Mouse (Mus musculus) C2C12 (cell line): ENCODE results near the gene Lrmda. TPM values are rescaled to one million over a fixed set of nuclear protein-coding genes. Genes with fewer than 3 reads are reported as not detected.

Experiments
- H3K27me3 ChIP-seq: one replicate; pipeline ENCODE4 v1.6.1; 2011; ENCODE audit not compliant: control insufficient read depth, insufficient read depth, insufficient read length
- H3K36me3 ChIP-seq: one replicate; pipeline ENCODE4 v1.6.1; 2011; ENCODE audit not compliant: control insufficient read depth, insufficient read depth
- H3K4me3 ChIP-seq: one replicate; pipeline ENCODE4 v1.5.1; 2011; ENCODE audit warnings: mild to moderate bottlenecking, control low read depth; ENCODE audit not compliant: poor library complexity, insufficient read depth, severe bottlenecking
- H3K79me2 ChIP-seq: one replicate; pipeline ENCODE4 v1.6.1; 2011; ENCODE audit not compliant: control insufficient read depth, insufficient read depth
- H3K79me3 ChIP-seq: one replicate; pipeline ENCODE4 v1.6.1; 2011; ENCODE audit warnings: low read depth, control low read depth
- H3ac ChIP-seq: one replicate; pipeline ENCODE3; 2011; ENCODE audit warnings: low read depth; ENCODE audit not compliant: control insufficient read depth, insufficient read length
- CEBPB ChIP-seq: IDR thresholded peaks from one replicate; pipeline ENCODE4 v1.6.1; 2011; ENCODE audit warnings: low read depth, mild to moderate bottlenecking, control low read depth, moderate library complexity
- CTCF ChIP-seq: IDR thresholded peaks from one replicate; pipeline ENCODE4 v1.5.1; 2011; ENCODE audit not compliant: control insufficient read depth, insufficient read depth, insufficient read length
- FOSL1 ChIP-seq: IDR thresholded peaks from one replicate; pipeline ENCODE4 v1.8.0; 2011; ENCODE audit warnings: mild to moderate bottlenecking, low read length; ENCODE audit not compliant: poor library complexity, insufficient read depth, severe bottlenecking
- MAX ChIP-seq: IDR thresholded peaks from one replicate; pipeline ENCODE4 v1.6.1; 2011; ENCODE audit warnings: mild to moderate bottlenecking, control low read depth
- MYOD1 ChIP-seq: IDR thresholded peaks from one replicate; pipeline ENCODE4 v1.6.1; 2011; ENCODE audit warnings: low read depth; ENCODE audit not compliant: control insufficient read depth, insufficient read length
- MYOG ChIP-seq: IDR thresholded peaks from one replicate; pipeline ENCODE4 v1.6.1; 2011; ENCODE audit not compliant: control insufficient read depth, insufficient read length; ENCODE audit errors: extremely low read depth
- USF1 ChIP-seq: IDR thresholded peaks from one replicate; pipeline ENCODE4 v1.6.1; 2011; ENCODE audit warnings: low read depth, mild to moderate bottlenecking, control low read depth, moderate library complexity
- polyA plus RNA-seq: library from polyadenylated mRNA; unstranded; fragments of >200 nt; fragmentation: generic; extraction: Trizol; gene quantifications from one replicate; pipeline ENCODE4 v1.2.1, GENCODE M21; 2012; ENCODE audit warnings: missing spikeins

Gene Lrmda
- polyA plus RNA-seq, 1 experiment = not detected

GRCm38 (mm10) chr14:22742527-22742926, 723.0 kb downstream of the Lrmda start:
- H3ac ChIP-seq = no peak overlapping the region
- H3K36me3 ChIP-seq = no peaks in the 10 kb centered on the region
- no peaks in the 10 kb centered on the region for H3K79me3 ChIP-seq
- H3K79me2 ChIP-seq = no peaks in the 10 kb centered on the region
- H3K4me3 ChIP-seq = no peak overlapping the region
- H3K27me3 ChIP-seq = no peaks in the 10 kb centered on the region
- TF ChIP-seq CEBPB = no peak
- no peak for TF ChIP-seq USF1
- no peak for TF ChIP-seq MAX
- no peak for TF ChIP-seq MYOG
- TF ChIP-seq CTCF = no peak
- no peak for TF ChIP-seq FOSL1
- no peak for TF ChIP-seq MYOD1

DNA sequence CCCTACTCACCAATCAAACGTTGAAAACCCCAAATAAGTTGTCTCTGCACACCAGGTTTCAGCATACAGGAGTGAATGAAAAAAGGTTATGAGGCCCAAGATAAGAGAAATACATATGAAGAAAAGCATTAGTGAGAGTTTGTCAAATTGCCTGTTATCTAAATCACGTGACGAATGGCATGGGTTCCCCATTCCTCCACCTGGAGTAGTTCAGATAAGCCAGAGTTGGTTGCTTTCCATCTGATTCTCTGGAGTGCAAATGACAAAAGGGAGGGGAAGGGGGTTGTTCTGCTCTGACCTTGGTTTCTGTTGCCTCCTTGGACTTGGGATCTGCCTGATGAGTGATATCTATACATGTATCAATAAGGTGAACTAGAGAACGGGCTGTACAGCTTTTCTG, 723.8 kb downstream of the Lrmda start:
- no peak overlapping the region for H3ac ChIP-seq
- no peaks in the 10 kb centered on the region for H3K79me2 ChIP-seq
- no peak overlapping the region for H3K4me3 ChIP-seq
- no peaks in the 10 kb centered on the region for H3K27me3 ChIP-seq
- no peak for TF ChIP-seq USF1
- TF ChIP-seq MAX = no peak
- TF ChIP-seq FOSL1 = no peak
- no peak for TF ChIP-seq MYOD1
- no peak for TF ChIP-seq CTCF
- no peak for TF ChIP-seq CEBPB
- TF ChIP-seq MYOG = no peak
- H3K79me3 ChIP-seq = no peaks in the 10 kb centered on the region
- H3K36me3 ChIP-seq = no peaks in the 10 kb centered on the region

DNA sequence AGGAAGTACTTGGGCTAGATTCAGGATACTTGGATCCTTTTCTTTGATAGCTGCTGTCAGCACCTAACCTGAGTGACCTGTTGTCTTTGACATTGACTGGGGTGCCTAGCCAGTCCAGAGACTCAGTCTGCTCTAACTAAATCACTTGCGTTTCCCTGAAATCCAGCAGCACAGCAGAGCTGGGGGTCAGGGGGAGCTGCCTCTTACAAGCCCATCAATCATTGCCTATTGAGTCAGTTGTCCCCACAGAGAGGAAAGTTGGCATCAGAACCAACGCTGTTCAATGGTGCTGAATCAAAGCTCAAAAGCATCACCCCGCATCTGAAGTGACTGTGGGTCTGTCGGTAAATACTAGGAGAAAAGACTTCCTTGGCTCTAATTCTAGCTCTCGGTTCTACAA, 725.2 kb downstream of the Lrmda start:
- TF ChIP-seq CTCF (no peak), MYOD1 (no peak), FOSL1 (no peak), MAX (no peak), MYOG (no peak), USF1 (no peak), CEBPB (no peak)
- H3K79me2 ChIP-seq = no peaks in the 10 kb centered on the region
- H3ac ChIP-seq = no peak overlapping the region
- no peaks in the 10 kb centered on the region for H3K36me3 ChIP-seq
- H3K79me3 ChIP-seq = no peaks in the 10 kb centered on the region
- H3K4me3 ChIP-seq = no peak overlapping the region
- H3K27me3 ChIP-seq = no peaks in the 10 kb centered on the region

- Histone ChIP-seq H3K36me3 (no peaks in the 10 kb centered on the region), H3ac (no peak overlapping the region), H3K79me2 (no peaks in the 10 kb centered on the region), H3K4me3 (no peak overlapping the region), H3K27me3 (no peaks in the 10 kb centered on the region), H3K79me3 (no peaks in the 10 kb centered on the region)
- TF ChIP-seq MYOD1 (no peak), CEBPB (no peak), CTCF (no peak), USF1 (no peak), MAX (no peak), FOSL1 (no peak), MYOG (no peak)
Observed at GRCm38 (mm10) chr14:22745263-22745881, 725.9 kb downstream of the Lrmda start.

GRCm38 (mm10) chr14:22745882-22746480, 726.5 kb downstream of the Lrmda start:
- Histone ChIP-seq H3ac (no peak overlapping the region), H3K79me3 (no peaks in the 10 kb centered on the region), H3K4me3 (no peak overlapping the region), H3K79me2 (no peaks in the 10 kb centered on the region), H3K36me3 (no peaks in the 10 kb centered on the region), H3K27me3 (no peaks in the 10 kb centered on the region)
- no peak for TF ChIP-seq MAX
- TF ChIP-seq CEBPB = no peak
- TF ChIP-seq MYOG = no peak
- TF ChIP-seq USF1 = no peak
- TF ChIP-seq CTCF = no peak
- no peak for TF ChIP-seq MYOD1
- TF ChIP-seq FOSL1 = no peak

DNA sequence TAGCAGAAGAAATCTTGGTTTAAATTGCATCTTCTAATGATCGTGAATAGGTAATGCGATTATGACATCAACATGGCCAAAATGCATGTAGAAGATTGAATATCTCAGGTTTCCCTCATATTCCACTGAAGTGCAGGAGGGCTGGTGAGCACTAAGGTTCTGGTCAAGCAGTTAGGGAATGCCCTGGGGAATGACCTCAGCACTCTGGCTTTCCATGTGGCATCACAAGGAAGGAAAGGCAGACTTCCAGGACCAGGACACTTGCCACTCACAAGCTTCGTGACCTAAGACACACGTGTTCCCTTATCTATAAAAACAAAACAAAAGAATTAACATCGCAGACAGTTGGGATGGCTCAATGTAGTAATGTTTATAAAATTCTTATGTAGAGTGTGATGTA, 728.3 kb downstream of the Lrmda start:
- H3K36me3 ChIP-seq = no peaks in the 10 kb centered on the region
- TF ChIP-seq CTCF = no peak
- TF ChIP-seq USF1 = no peak
- TF ChIP-seq FOSL1 = no peak
- no peak for TF ChIP-seq MYOD1
- TF ChIP-seq MAX = no peak
- no peak for TF ChIP-seq MYOG
- TF ChIP-seq CEBPB = no peak
- H3K4me3 ChIP-seq = no peak overlapping the region
- no peaks in the 10 kb centered on the region for H3K79me3 ChIP-seq
- H3ac ChIP-seq = no peak overlapping the region
- H3K27me3 ChIP-seq = no peaks in the 10 kb centered on the region
- H3K79me2 ChIP-seq = no peaks in the 10 kb centered on the region
